Mouse (Mus musculus): ENCODE data around the gene Tlr6. TPM values are rescaled to one million over a fixed set of nuclear protein-coding genes. Genes with fewer than 3 reads are reported as not detected.

The Tlr6 gene
- 0.38 and 0.48 TPM in 2 replicates for polyA plus RNA-seq (2014; fragmentation: Nextera tagmentation; extraction: Ambion mirVana)

GRCm38 (mm10) chr5:64959843-64960230 is at the start of gene Tlr6:
Gene Tlr6, minus strand, starts transcription at chr5:64960097.
- Histone ChIP-seq H3K27me3 (replicated peaks; ENCODE audit: control insufficient read depth, insufficient read depth, low read length) (no peaks in the 10 kb centered on the region), H3K9ac (ENCODE audit: low read length) (no peak within 1 kb of the TSS), H3K4me2 (ENCODE audit: low read length) (no peak within 1 kb of the TSS), H3K27ac (ENCODE audit: low read depth, low read length) (no peak within 1 kb of the TSS), H3K4me3 (ENCODE audit: low read depth, low read length) (no peak within 1 kb of the TSS), H3K36me3 (ENCODE audit: control insufficient read depth, insufficient read depth, low read length) (no peaks in the 10 kb centered on the region), H3K4me1 (ENCODE audit: control insufficient read depth, insufficient read depth, low read length) (no peaks in the 10 kb centered on the region), H3K9me3 (replicated peaks; ENCODE audit: control insufficient read depth, low read length) (no peaks in the 10 kb centered on the region)
- DNase-seq (ENCODE audit: low spot score) (no peak), ATAC-seq (no peak)
- WGBS = 86% methylated on average over 13 of the region's 13 CpGs

- DNase-seq (ENCODE audit: low spot score) (peak; percentile 23), ATAC-seq (peak; percentile 35; the same call in 1 of the 2 replicates)
- H3K9me3 ChIP-seq (replicated peaks; ENCODE audit: control insufficient read depth, low read length) = no peaks in the 10 kb centered on the region
- H3K4me3 ChIP-seq (ENCODE audit: low read depth, low read length) = no peak overlapping the region
- 0 out of 2 replicates have a peak, but pooled peaks cover 3% of the 10 kb centered on the region for H3K4me1 ChIP-seq (ENCODE audit: control insufficient read depth, insufficient read depth, low read length)
- 59% methylated on average over 4 of the region's 4 CpGs for WGBS
- no peak overlapping the region for H3K9ac ChIP-seq (ENCODE audit: low read length)
- no peaks in the 10 kb centered on the region for H3K27me3 ChIP-seq (replicated peaks; ENCODE audit: control insufficient read depth, insufficient read depth, low read length)
- no peak overlapping the region for H3K27ac ChIP-seq (ENCODE audit: low read depth, low read length)
- H3K36me3 ChIP-seq (ENCODE audit: control insufficient read depth, insufficient read depth, low read length) = no peaks in the 10 kb centered on the region
- no peak overlapping the region for H3K4me2 ChIP-seq (ENCODE audit: low read length)
Measured at GRCm38 (mm10) chr5:65006011-65006491, 46.2 kb upstream of the Tlr6 start.

- DNase-seq (ENCODE audit: low spot score) (no peak), ATAC-seq (no peak)
- Histone ChIP-seq H3K27me3 (replicated peaks; ENCODE audit: control insufficient read depth, insufficient read depth, low read length) (no peaks in the 10 kb centered on the region), H3K4me2 (ENCODE audit: low read length) (no peak overlapping the region), H3K9me3 (replicated peaks; ENCODE audit: control insufficient read depth, low read length) (no peaks in the 10 kb centered on the region), H3K4me1 (ENCODE audit: control insufficient read depth, insufficient read depth, low read length) (0 out of 2 replicates have a peak, but pooled peaks cover 3% of the 10 kb centered on the region), H3K27ac (ENCODE audit: low read depth, low read length) (no peak overlapping the region), H3K9ac (ENCODE audit: low read length) (no peak overlapping the region), H3K36me3 (ENCODE audit: control insufficient read depth, insufficient read depth, low read length) (no peaks in the 10 kb centered on the region), H3K4me3 (ENCODE audit: low read depth, low read length) (no peak overlapping the region)
- 93% methylated on average over 4 of the region's 4 CpGs for WGBS
Measured at GRCm38 (mm10) chr5:65005251-65005650, 45.4 kb upstream of the Tlr6 start.

GRCm38 (mm10) chr5:65003946-65004535 is 44.1 kb upstream of the Tlr6 start:
- no peak overlapping the region for H3K4me2 ChIP-seq (ENCODE audit: low read length)
- no peaks in the 10 kb centered on the region for H3K9me3 ChIP-seq (replicated peaks; ENCODE audit: control insufficient read depth, low read length)
- ATAC-seq = no peak
- no peak overlapping the region for H3K27ac ChIP-seq (ENCODE audit: low read depth, low read length)
- H3K27me3 ChIP-seq (replicated peaks; ENCODE audit: control insufficient read depth, insufficient read depth, low read length) = no peaks in the 10 kb centered on the region
- no peaks in the 10 kb centered on the region for H3K36me3 ChIP-seq (ENCODE audit: control insufficient read depth, insufficient read depth, low read length)
- H3K9ac ChIP-seq (ENCODE audit: low read length) = no peak overlapping the region
- 41% methylated on average over 7 of the region's 7 CpGs for WGBS
- H3K4me1 ChIP-seq (ENCODE audit: control insufficient read depth, insufficient read depth, low read length) = 0 out of 2 replicates have a peak, but pooled peaks cover 3% of the 10 kb centered on the region
- H3K4me3 ChIP-seq (ENCODE audit: low read depth, low read length) = no peak overlapping the region
- no peak for DNase-seq (ENCODE audit: low spot score)

- Histone ChIP-seq H3K9ac (ENCODE audit: low read length) (no peak overlapping the region), H3K4me3 (ENCODE audit: low read depth, low read length) (no peak overlapping the region)
- 45% methylated on average over 10 of the region's 10 CpGs for WGBS
Measured at GRCm38 (mm10) chr5:65002940-65003824, 43.3 kb upstream of the Tlr6 start.

GRCm38 (mm10) chr5:64995408-64995807 is 35.5 kb upstream of the Tlr6 start:
- Histone ChIP-seq H3K4me3 (ENCODE audit: low read depth, low read length) (no peak overlapping the region), H3K9ac (ENCODE audit: low read length) (no peak overlapping the region), H3K36me3 (ENCODE audit: control insufficient read depth, insufficient read depth, low read length) (no peaks in the 10 kb centered on the region), H3K27me3 (replicated peaks; ENCODE audit: control insufficient read depth, insufficient read depth, low read length) (no peaks in the 10 kb centered on the region), H3K4me1 (ENCODE audit: control insufficient read depth, insufficient read depth, low read length) (no peaks in the 10 kb centered on the region), H3K9me3 (replicated peaks; ENCODE audit: control insufficient read depth, low read length) (no peaks in the 10 kb centered on the region), H3K27ac (ENCODE audit: low read depth, low read length) (no peak overlapping the region), H3K4me2 (ENCODE audit: low read length) (no peak overlapping the region)
- DNase-seq (ENCODE audit: low spot score) (no peak), ATAC-seq (no peak)
- 96% methylated on average over 2 of the region's 2 CpGs for WGBS

More at GRCm38 (mm10) chr5:65002940-65003824, 43.3 kb upstream of the Tlr6 start:
- H3K36me3 ChIP-seq (ENCODE audit: control insufficient read depth, insufficient read depth, low read length) = no peaks in the 10 kb centered on the region
- H3K4me2 ChIP-seq (ENCODE audit: low read length) = no peak overlapping the region
- H3K27me3 ChIP-seq (replicated peaks; ENCODE audit: control insufficient read depth, insufficient read depth, low read length) = no peaks in the 10 kb centered on the region
- H3K4me1 ChIP-seq (ENCODE audit: control insufficient read depth, insufficient read depth, low read length) = 0 out of 2 replicates have a peak, but pooled peaks cover 3% of the 10 kb centered on the region
- DNase-seq (ENCODE audit: low spot score) = peak; percentile 73
- no peaks in the 10 kb centered on the region for H3K9me3 ChIP-seq (replicated peaks; ENCODE audit: control insufficient read depth, low read length)
- ATAC-seq = peak; percentile 76
- no peak overlapping the region for H3K27ac ChIP-seq (ENCODE audit: low read depth, low read length)

GRCm38 (mm10) chr5:64992540-64992939 is 32.6 kb upstream of the Tlr6 start:
- no peaks in the 10 kb centered on the region for H3K4me1 ChIP-seq (ENCODE audit: control insufficient read depth, insufficient read depth, low read length)
- no peak overlapping the region for H3K9ac ChIP-seq (ENCODE audit: low read length)
- no peak for ATAC-seq
- DNase-seq (ENCODE audit: low spot score) = peak; percentile 24
- H3K4me3 ChIP-seq (ENCODE audit: low read depth, low read length) = no peak overlapping the region
- H3K27me3 ChIP-seq (replicated peaks; ENCODE audit: control insufficient read depth, insufficient read depth, low read length) = no peaks in the 10 kb centered on the region
- H3K9me3 ChIP-seq (replicated peaks; ENCODE audit: control insufficient read depth, low read length) = no peaks in the 10 kb centered on the region
- WGBS = 52% methylated on average over 8 of the region's 8 CpGs
- no peak overlapping the region for H3K27ac ChIP-seq (ENCODE audit: low read depth, low read length)
- H3K4me2 ChIP-seq (ENCODE audit: low read length) = no peak overlapping the region
- no peaks in the 10 kb centered on the region for H3K36me3 ChIP-seq (ENCODE audit: control insufficient read depth, insufficient read depth, low read length)

- no peak for DNase-seq (ENCODE audit: low spot score)
- ATAC-seq = no peak
- Histone ChIP-seq H3K4me1 (ENCODE audit: control insufficient read depth, insufficient read depth, low read length) (no peaks in the 10 kb centered on the region), H3K36me3 (ENCODE audit: control insufficient read depth, insufficient read depth, low read length) (no peaks in the 10 kb centered on the region), H3K27ac (ENCODE audit: low read depth, low read length) (no peak overlapping the region), H3K9ac (ENCODE audit: low read length) (no peak overlapping the region), H3K27me3 (replicated peaks; ENCODE audit: control insufficient read depth, insufficient read depth, low read length) (no peaks in the 10 kb centered on the region), H3K4me2 (ENCODE audit: low read length) (no peak overlapping the region), H3K4me3 (ENCODE audit: low read depth, low read length) (no peak overlapping the region), H3K9me3 (replicated peaks; ENCODE audit: control insufficient read depth, low read length) (no peaks in the 10 kb centered on the region)
- 92% methylated on average over 1 of the region's 1 CpGs for WGBS
Measured at GRCm38 (mm10) chr5:64989940-64990339, 30.0 kb upstream of the Tlr6 start.

GRCm38 (mm10) chr5:64985971-64986370 is 26.1 kb upstream of the Tlr6 start:
- no peak overlapping the region for H3K9ac ChIP-seq (ENCODE audit: low read length)
- H3K27ac ChIP-seq (ENCODE audit: low read depth, low read length) = no peak overlapping the region
- no peaks in the 10 kb centered on the region for H3K27me3 ChIP-seq (replicated peaks; ENCODE audit: control insufficient read depth, insufficient read depth, low read length)
- ATAC-seq (no peak), DNase-seq (ENCODE audit: low spot score) (no peak)
- WGBS = 83% methylated on average over 7 of the region's 7 CpGs
- H3K36me3 ChIP-seq (ENCODE audit: control insufficient read depth, insufficient read depth, low read length) = no peaks in the 10 kb centered on the region
- H3K4me2 ChIP-seq (ENCODE audit: low read length) = no peak overlapping the region
- H3K4me3 ChIP-seq (ENCODE audit: low read depth, low read length) = no peak overlapping the region
- no peaks in the 10 kb centered on the region for H3K4me1 ChIP-seq (ENCODE audit: control insufficient read depth, insufficient read depth, low read length)
- H3K9me3 ChIP-seq (replicated peaks; ENCODE audit: control insufficient read depth, low read length) = no peaks in the 10 kb centered on the region
